Mouse (Mus musculus) liver, embryonic 13.5 days (tissue): ENCODE measurements at regions not wholly inside any gene's neighbourhood (a gene's known extent, or its start where the extent isn't known, plus 50 kb on each side); places are given as distances from the start of the nearest gene placed in this dataset.

Experiments used
- ATAC-seq: fragments of 200-750 bp; cut with Nextera tagmentation; 2 replicates; pipeline ENCODE4 v1.8.0; 2017; ENCODE audit warnings: low read depth, mild to moderate bottlenecking, moderate number of reproducible peaks, moderate library complexity
- DNase-seq: peaks from one replicate; pipeline ENCODE4 v3.0.0; 2022
- H3K27ac ChIP-seq: fragments of 300-500 bp; sonication (generic); 2 replicates; pipeline ENCODE4 v1.5.1; 2015; ENCODE audit warnings: moderate library complexity, mild to moderate bottlenecking, inconsistent platforms
- H3K27me3 ChIP-seq: fragments of 300-500 bp; sonication (generic); 2 replicates; pipeline ENCODE4 v1.6.1; 2015; ENCODE audit warnings: mild to moderate bottlenecking, inconsistent platforms
- H3K36me3 ChIP-seq: fragments of 300-500 bp; sonication (generic); 2 replicates; pipeline ENCODE4 v1.6.1; 2015; ENCODE audit warnings: mild to moderate bottlenecking, inconsistent platforms
- H3K4me1 ChIP-seq: fragments of 300-500 bp; sonication (generic); replicated peaks from 2 replicates; pipeline ENCODE4 v1.6.1; 2015; ENCODE audit warnings: inconsistent platforms
- H3K4me2 ChIP-seq: fragments of 300-500 bp; sonication (generic); 2 replicates; pipeline ENCODE4 v1.6.1; 2015; ENCODE audit warnings: inconsistent platforms, mild to moderate bottlenecking, moderate library complexity
- H3K4me3 ChIP-seq: fragments of 300-500 bp; sonication (generic); replicated peaks from 2 replicates; pipeline ENCODE4 v1.5.1; 2015; ENCODE audit warnings: mild to moderate bottlenecking, inconsistent platforms
- H3K9ac ChIP-seq: fragments of 300-500 bp; sonication (generic); 2 replicates; pipeline ENCODE4 v1.6.1; 2015; ENCODE audit warnings: mild to moderate bottlenecking, inconsistent platforms
- H3K9me3 ChIP-seq: fragments of 300-500 bp; sonication (generic); replicated peaks from 2 replicates; pipeline ENCODE4 v1.6.1; 2016; ENCODE audit warnings: inconsistent platforms
- WGBS: fragments of 180-500 bp; shearing (Covaris S2); methylation state at CpG from one replicate; pipeline ENCODE4 v1.1.7; 2015; ENCODE audit not compliant: insufficient replicate concordance; 5-methylcytosine and 5-hydroxymethylcytosine counted together

- Histone ChIP-seq H3K27me3 (no peaks in the 10 kb centered on the region), H3K4me3 (no peak overlapping the region), H3K27ac (no peak overlapping the region), H3K9me3 (no peaks in the 10 kb centered on the region), H3K9ac (no peak overlapping the region), H3K4me2 (no peak overlapping the region), H3K4me1 (peaks cover 26% of the 10 kb centered on the region), H3K36me3 (no peaks in the 10 kb centered on the region)
- no peak for ATAC-seq
- 65% methylated on average over 3 of the region's 3 CpGs for WGBS
- no peak for DNase-seq
Observed at GRCm38 (mm10) chr3:146337429-146337828, 67.0 kb upstream of the Ssx2ip start.

GRCm38 (mm10) chr3:146337861-146338281 is 66.6 kb upstream of the Ssx2ip start:
- DNase-seq: no peak
- Histone ChIP-seq H3K4me3 (no peak overlapping the region), H3K9ac (no peak overlapping the region), H3K36me3 (no peaks in the 10 kb centered on the region), H3K27me3 (peaks cover 2% of the 10 kb centered on the region; the same call in 1 of the 2 replicates), H3K4me2 (no peak overlapping the region), H3K27ac (no peak overlapping the region), H3K4me1 (peaks cover 22% of the 10 kb centered on the region), H3K9me3 (no peaks in the 10 kb centered on the region)
- ATAC-seq: no peak
- 38% methylated on average over 7 of the region's 7 CpGs for WGBS

GRCm38 (mm10) chr3:146338445-146338844 is 66.0 kb upstream of the Ssx2ip start:
- Histone ChIP-seq H3K4me3 (no peak overlapping the region), H3K9ac (no peak overlapping the region), H3K9me3 (no peaks in the 10 kb centered on the region), H3K36me3 (no peaks in the 10 kb centered on the region), H3K4me2 (no peak overlapping the region), H3K4me1 (peaks cover 16% of the 10 kb centered on the region), H3K27me3 (peaks cover 3% of the 10 kb centered on the region; the same call in 1 of the 2 replicates), H3K27ac (no peak overlapping the region)
- DNase-seq (no peak), ATAC-seq (no peak)
- WGBS: 71% methylated on average over 9 of the region's 9 CpGs

DNA sequence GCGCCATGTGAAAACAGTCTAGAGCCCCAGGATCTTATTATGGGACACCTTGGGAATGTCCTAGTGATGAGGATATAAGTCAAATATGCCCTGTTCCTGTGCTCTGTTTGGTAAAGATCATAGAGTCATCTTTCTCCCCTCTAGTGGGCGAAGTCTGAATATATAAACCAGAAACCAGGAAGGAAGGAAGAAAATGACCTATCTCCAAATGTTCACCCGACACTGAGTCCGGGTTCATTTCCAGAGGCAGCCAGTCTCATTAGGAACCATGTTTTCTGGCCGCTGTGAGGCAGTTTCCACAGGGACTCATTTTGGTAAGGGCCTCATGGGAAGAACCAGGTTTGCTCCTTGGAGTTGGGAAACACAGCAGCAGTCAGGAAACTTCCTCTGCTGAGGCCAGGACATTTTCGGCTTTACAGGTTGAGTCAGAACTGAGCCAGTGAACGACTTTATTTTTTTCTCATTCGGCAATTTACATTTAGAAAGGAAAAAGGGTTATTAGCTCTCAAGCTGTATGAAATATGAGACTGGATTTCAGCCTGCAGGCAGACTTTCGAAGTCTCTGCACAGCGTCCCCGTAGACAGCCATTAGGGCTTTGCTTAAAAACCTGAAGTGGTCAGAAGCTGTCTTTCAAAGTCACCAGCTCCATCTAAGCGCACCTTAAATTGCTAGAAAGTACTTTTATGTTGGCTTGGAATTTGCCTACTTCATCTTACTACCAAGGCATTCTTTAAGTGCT is 64.0 kb upstream of the Ssx2ip start:
- peak; percentile 10; the same call in 1 of the 2 replicates for ATAC-seq
- Histone ChIP-seq H3K4me2 (no peak overlapping the region), H3K4me3 (no peak overlapping the region), H3K4me1 (peaks cover 17% of the 10 kb centered on the region), H3K9me3 (no peaks in the 10 kb centered on the region), H3K36me3 (no peaks in the 10 kb centered on the region), H3K27ac (no peak overlapping the region), H3K27me3 (peaks cover 3% of the 10 kb centered on the region; the same call in 1 of the 2 replicates), H3K9ac (no peak overlapping the region)
- no peak for DNase-seq
- WGBS: 57% methylated on average over 12 of the region's 12 CpGs

- H3K27ac ChIP-seq: no peak overlapping the region
- DNase-seq (no peak), ATAC-seq (no peak)
- no peak overlapping the region for H3K4me2 ChIP-seq
- H3K9ac ChIP-seq: no peak overlapping the region
- 69% methylated on average over 6 of the region's 6 CpGs for WGBS
- H3K27me3 ChIP-seq: peaks cover 3% of the 10 kb centered on the region; the same call in 1 of the 2 replicates
- no peaks in the 10 kb centered on the region for H3K9me3 ChIP-seq
- H3K36me3 ChIP-seq: no peaks in the 10 kb centered on the region
- H3K4me1 ChIP-seq: peaks cover 19% of the 10 kb centered on the region
- H3K4me3 ChIP-seq: no peak overlapping the region
Observed at GRCm38 (mm10) chr3:146341652-146342340, 62.6 kb upstream of the Ssx2ip start.

DNA sequence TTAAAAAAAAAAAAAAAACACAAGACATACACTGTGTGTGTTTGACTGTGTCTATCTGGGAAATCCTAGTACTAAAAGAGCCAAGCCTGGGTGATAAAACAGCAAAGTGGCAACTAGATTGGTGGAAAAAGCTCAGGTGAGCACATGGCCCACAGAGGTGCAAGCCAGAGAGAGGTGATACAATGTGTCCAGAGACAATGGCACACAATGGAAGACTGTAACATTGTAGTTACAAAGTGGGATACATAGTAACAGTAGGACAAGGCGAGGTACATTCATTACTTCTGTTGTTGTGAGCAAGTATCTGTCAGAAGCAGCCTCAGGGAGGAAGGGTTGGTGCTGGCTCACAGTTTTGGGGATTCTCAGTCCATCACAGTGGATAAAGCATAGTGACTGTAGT is 61.7 kb upstream of the Ssx2ip start:
- Histone ChIP-seq H3K9me3 (no peaks in the 10 kb centered on the region), H3K27me3 (peaks cover 6% of the 10 kb centered on the region), H3K27ac (no peak overlapping the region), H3K4me1 (peaks cover 19% of the 10 kb centered on the region), H3K4me2 (no peak overlapping the region), H3K36me3 (no peaks in the 10 kb centered on the region), H3K4me3 (no peak overlapping the region), H3K9ac (no peak overlapping the region)
- DNase-seq (no peak), ATAC-seq (no peak)
- WGBS: 51% methylated on average over 1 of the region's 1 CpGs

DNA sequence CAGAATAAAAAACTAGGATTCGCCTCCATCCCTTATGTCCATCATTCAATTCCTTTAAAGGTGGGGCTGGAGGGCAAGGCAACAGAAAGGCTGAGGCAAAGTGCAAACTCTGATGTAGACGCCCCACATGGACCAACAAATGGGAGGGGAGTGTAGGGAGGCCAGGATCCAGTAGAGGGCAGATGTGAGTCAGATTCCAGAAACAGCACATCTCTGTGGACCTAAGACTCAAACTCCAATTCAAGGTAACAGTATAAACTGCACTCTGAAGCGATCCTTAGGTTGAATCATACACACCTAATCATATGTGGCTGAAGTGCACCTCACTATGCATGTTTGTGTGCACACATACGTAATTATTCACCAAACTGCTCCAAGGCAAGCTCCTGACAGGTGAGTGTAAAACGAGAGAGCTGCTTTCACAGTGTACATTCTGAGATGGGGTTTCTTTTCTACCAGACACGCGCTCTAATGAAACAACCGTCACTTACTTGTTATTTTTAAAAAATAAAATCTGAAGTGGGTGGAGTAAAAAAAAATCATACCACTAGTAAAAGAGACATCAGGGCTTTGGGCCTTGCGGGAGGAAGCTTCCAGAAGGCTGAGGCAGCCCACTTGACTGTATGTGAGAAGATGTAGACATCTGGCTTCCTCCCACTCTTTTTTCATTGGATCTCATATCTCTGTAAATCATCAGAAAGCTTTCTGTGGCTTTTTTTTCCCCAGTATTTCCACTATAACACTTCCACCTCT is 60.6 kb upstream of the Ssx2ip start:
- H3K9me3 ChIP-seq: no peaks in the 10 kb centered on the region
- H3K27ac ChIP-seq: no peak overlapping the region
- DNase-seq (peak; percentile 35), ATAC-seq (0 out of 2 replicates have a peak, but pooled peaks have one; percentile 38)
- no peak overlapping the region for H3K4me2 ChIP-seq
- no peaks in the 10 kb centered on the region for H3K36me3 ChIP-seq
- 52% methylated on average over 9 of the region's 9 CpGs for WGBS
- peaks cover 10% of the 10 kb centered on the region for H3K27me3 ChIP-seq
- peaks cover 19% of the 10 kb centered on the region for H3K4me1 ChIP-seq
- no peak overlapping the region for H3K4me3 ChIP-seq
- H3K9ac ChIP-seq: no peak overlapping the region

GRCm38 (mm10) chr3:146344402-146345025 is 59.9 kb upstream of the Ssx2ip start:
- ATAC-seq: no peak
- H3K4me2 ChIP-seq: no peak overlapping the region
- H3K4me3 ChIP-seq: no peak overlapping the region
- WGBS: 79% methylated on average over 11 of the region's 11 CpGs
- no peak overlapping the region for H3K9ac ChIP-seq
- H3K4me1 ChIP-seq: peaks cover 18% of the 10 kb centered on the region
- H3K9me3 ChIP-seq: no peaks in the 10 kb centered on the region
- peaks cover 11% of the 10 kb centered on the region for H3K27me3 ChIP-seq
- DNase-seq: no peak
- no peak overlapping the region for H3K27ac ChIP-seq
- H3K36me3 ChIP-seq: no peaks in the 10 kb centered on the region

GRCm38 (mm10) chr3:146345308-146345780 is 59.1 kb upstream of the Ssx2ip start:
- Histone ChIP-seq H3K27ac (no peak overlapping the region), H3K9ac (no peak overlapping the region), H3K9me3 (no peaks in the 10 kb centered on the region), H3K27me3 (peaks cover 13% of the 10 kb centered on the region), H3K4me1 (peaks cover 11% of the 10 kb centered on the region), H3K4me3 (0 out of 2 replicates have a peak overlapping the region, but pooled peaks have one; percentile 11), H3K36me3 (no peaks in the 10 kb centered on the region), H3K4me2 (peak overlapping the region; percentile 37)
- peak; percentile 53 for DNase-seq
- peak; percentile 68 for ATAC-seq
- WGBS: 13% methylated on average over 18 of the region's 18 CpGs

DNA sequence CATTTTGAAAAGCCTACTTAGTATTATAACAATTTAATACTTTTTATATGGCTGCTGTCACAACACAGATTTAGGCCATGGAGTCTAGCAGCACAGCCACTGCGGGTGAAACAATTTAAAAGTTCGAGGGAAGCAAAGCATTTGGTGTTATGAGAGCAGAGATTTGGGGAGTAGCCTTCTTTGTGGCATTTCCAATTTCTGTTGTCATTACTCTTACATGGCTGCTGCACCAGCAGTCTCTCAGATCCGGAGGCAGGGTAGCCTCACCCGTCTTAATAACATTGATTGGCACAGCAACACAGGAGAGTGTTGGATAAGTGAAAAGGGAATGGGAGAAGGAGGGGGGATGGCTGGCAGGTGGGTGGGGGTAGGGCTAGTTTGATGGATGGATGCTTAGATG is 58.5 kb upstream of the Ssx2ip start:
- Histone ChIP-seq H3K27ac (no peak overlapping the region), H3K9ac (no peak overlapping the region), H3K4me3 (no peak overlapping the region), H3K4me2 (no peak overlapping the region), H3K4me1 (peaks cover 5% of the 10 kb centered on the region), H3K9me3 (no peaks in the 10 kb centered on the region), H3K36me3 (no peaks in the 10 kb centered on the region), H3K27me3 (peaks cover 13% of the 10 kb centered on the region)
- WGBS: 63% methylated on average over 4 of the region's 4 CpGs
- ATAC-seq: no peak
- no peak for DNase-seq

GRCm38 (mm10) chr3:146347311-146347710 is 57.1 kb upstream of the Ssx2ip start:
- H3K4me3 ChIP-seq: no peak overlapping the region
- H3K27me3 ChIP-seq: peaks cover 13% of the 10 kb centered on the region
- no peak overlapping the region for H3K9ac ChIP-seq
- no peak for DNase-seq
- no peak overlapping the region for H3K27ac ChIP-seq
- peaks cover 5% of the 10 kb centered on the region for H3K4me1 ChIP-seq
- WGBS: 60% methylated on average over 3 of the region's 3 CpGs
- no peaks in the 10 kb centered on the region for H3K36me3 ChIP-seq
- ATAC-seq: no peak
- H3K9me3 ChIP-seq: no peaks in the 10 kb centered on the region
- H3K4me2 ChIP-seq: no peak overlapping the region
